Mouse (Mus musculus): Measurements from ENCODE around the gene Gbx1.

- no peak for TF ChIP-seq CTCF (IDR thresholded peaks at IDR 0.05; ENCODE audit: low read depth)
- no peak for TF ChIP-seq EP300 (IDR thresholded peaks at IDR 0.05; ENCODE audit: low read depth)
Measured at GRCm38 (mm10) chr5:24508406-24508805, 18.6 kb downstream of the Gbx1 start.
